Mouse (Mus musculus) urinary bladder, postnatal 14 days (tissue): ENCODE measurements around the gene Pole4.
"Not testable (repeated sequence)": the region's sequence is repeated elsewhere in the genome, so short reads cannot be mapped to it uniquely, and the experiment has no call there.

Source experiments
- DNase-seq: peaks from one replicate; pipeline ENCODE4 v3.0.0; 2021; ENCODE audit warnings: low spot score

The Pole4 gene

DNA sequence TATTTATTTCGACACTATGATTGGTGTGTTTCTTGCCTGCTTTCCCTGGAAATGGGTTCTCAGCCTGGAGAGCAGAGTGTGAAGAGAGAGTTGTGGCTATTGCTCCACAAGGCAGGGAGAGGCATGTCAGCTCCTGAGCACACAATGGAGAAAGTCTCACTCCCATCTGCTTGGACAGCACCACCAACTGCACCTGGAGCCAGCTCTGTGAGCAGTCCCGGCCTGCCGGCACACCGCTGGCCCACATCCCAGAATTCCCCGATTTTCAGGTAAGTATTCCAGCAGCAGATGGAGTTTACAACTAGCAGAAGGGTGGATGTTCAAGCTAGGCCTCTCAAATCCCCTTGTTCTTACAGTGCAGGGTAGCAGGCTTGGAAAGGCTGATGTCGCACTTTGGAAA, 10.1 kb upstream of the Pole4 start:
- DNase-seq: no peak

DNA sequence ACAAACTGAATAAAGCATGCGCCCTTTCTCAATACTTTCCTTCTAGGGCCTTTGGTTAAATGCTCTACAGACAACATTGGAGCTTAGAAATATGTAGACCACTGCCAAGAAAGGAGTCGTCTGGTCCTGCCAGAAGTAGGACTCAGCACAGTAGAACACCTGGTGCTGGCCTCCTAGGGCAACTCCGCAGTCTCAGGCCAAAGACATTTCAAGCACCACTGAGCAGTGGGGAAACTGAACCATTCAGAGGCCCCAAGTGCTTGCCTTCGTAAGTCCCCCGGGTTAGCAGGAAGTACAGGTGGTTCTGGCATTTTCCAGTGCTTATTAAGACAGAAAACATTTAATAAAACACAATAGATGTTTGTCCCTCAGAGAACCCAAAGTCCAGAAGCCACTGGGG, 9.7 kb upstream of the Pole4 start:
- no peak for DNase-seq

DNA sequence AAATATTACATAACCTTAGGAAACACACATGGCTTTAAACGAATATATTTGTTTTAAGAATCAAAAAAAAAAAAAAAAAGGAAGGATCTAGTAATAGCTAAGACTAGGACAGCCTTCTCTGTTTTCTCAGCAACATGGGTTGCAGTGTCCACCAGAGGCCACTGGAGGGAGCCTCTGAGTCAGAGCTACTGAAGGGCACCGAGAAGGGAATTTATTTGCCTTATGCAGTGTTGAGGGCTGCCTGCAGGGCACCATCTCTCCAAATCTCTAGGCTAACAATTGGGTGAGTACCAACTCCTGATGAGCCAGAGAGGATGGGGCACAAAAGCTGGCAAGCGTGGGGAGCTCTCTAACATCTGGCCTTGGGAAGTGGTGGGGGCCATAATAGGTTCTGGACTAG, 9.1 kb upstream of the Pole4 start:
- peak; percentile 79 for DNase-seq

DNA sequence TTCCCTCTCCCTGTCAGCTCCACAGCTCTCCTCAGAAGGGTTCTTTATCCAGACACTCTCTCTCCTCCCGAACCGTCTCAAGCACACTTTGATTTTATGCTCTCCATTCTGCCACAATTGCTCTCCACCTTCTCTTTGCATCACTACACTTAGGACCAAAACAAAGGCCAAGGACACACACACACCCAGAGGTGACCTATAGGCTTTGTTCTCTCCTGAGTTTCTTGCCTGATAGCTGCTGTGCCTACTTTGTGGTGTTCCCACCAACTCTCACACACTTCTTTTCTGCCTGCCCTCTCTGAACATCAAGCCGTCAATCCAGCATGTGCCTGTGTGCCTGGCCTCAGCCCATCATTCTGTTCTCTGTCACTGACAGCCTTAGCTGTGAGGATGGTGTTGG, 2.6 kb upstream of the Pole4 start:
- DNase-seq: no peak

- no peak for DNase-seq
These were observed 2.1 kb upstream of the Pole4 start for GRCm38 (mm10) chr6:82707241-82707640.

DNA sequence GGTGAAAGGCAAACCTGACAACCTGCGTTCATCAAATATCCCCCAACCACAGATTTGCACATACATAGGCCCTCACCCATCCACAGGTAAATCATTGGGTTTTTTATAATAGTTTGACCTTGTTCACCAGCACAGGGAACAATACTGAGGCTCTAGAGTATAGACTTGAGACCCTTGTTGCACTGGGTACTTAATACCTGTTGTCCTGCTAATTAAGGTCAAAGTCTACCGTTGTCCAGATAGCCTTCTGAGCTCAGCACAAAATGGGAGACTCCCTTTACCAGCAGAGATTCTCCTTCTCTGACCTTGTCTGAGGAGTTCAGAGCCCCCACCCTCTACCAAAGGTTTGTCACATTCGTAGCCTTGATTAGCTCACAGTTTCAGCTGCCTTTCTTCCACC, 1.5 kb downstream of the Pole4 start:
- no peak for DNase-seq

- DNase-seq: peak; percentile 91
These were observed 2.6 kb downstream of the Pole4 start for GRCm38 (mm10) chr6:82702593-82703017.

DNA sequence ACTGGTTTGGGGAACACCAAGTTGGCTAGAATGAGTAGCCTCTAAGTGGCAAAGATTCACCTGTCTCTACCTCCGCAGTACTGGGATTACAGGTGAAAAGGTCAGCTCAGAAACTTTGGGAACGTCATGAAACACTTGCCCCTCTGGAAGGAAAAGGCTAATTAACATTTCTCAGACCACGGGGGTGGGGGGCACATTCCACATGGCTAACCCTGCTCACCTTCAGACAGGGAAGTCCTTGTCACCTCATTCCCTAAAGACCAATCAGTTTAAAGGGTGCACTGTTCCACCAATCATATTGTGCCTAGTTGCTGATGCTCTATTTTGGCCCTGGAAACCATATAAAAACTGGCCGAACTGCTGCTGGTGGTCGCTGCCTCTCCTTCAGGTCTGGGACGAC, 3.9 kb downstream of the Pole4 start:
- no peak for DNase-seq

DNA sequence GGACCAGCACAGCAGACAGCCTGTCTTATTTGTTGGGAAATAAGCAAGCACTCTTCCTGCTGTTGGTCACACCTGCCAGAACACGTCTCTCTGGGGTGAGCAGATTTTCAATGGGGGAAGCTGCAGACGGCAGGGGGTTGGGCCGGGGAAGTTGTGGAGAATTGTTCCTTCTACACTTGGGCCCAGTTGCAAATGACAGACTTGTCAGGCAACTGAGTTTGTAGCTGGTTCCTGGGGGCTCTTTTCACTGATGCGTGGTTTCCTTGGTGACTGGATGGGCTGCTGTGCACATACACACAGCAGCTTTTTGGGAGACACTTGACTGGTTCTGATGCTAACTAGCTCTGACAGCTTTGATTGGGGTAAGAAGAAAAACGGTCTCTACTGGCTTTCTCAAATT, 5.3 kb downstream of the Pole4 start:
- DNase-seq: no peak

DNA sequence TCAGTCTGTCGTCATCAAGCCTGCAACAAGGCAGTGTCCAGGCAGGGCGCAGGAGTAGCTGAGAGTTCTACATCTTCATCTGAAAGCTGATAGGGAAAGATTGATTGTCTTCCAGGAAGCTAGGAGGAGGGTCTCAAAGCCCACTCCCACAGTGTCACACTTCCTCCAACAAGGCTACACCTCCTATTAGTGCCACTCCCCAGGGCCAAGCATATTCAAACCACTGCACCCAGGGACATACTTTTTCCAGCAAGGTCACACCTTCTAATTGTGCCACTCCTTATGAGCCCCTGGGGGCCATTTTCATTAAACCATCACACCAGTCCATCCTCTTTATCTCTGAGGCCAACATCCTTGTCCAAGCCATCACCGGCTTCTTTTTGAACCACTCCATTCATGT, 8.4 kb downstream of the Pole4 start:
- DNase-seq: no peak

DNA sequence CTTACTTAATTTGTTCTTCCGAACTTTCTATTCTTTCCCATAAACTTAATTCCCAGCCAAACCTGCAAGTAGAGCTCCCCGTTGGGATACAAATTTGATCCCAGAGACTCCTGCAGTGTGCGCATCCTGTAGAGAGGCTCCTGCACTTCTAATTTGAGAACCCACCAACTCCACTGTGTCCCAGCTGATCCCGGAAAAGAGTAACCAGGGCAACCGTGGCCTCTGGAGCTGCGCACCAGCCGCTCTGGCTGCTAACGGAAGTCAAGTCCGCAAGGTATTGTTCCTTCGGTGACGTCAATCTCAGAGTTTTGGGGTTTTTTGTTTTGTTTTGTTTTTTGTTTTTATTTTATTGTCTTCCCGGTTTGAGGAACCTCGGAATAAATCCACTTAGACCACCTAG, 10.5 kb downstream of the Pole4 start:
- DNase-seq: no peak

DNA sequence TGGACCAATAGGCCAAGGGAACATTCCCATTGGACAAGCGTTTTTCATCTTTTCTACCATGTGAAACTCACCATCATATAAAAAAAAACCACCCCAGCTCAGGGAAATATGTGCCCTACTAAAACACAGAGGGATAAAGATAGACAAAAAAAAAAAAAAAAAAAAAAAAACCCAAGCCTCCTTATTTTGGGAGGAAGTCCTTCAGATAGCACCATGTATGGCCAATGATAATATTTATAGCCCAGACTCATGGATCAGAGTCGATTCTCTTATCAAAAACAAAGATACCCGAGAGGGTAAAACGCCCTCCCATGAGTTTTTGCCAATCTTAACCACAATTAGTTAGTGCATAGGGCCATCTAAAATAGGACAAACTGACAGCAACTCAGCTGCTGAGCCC, 15.7 kb downstream of the Pole4 start:
- DNase-seq: no peak

DNA sequence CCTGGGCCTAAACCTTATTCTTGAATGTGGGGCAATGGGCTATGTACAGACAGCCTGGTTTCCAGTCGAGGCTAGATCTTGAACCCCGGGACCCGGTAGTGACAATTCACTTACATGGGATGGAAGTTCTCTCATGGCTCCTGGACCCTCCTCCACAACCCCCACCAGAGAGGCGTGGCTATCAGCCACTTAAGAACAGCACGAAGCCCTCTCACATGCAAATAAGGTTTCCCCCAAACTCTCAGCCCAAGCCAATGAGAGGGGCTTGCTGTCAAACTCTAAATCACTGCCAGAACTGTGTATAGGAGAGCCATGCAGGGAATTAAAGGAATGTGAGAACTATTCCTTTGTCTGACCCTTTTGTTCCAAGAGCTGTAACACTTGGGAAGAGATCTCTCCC, 16.6 kb downstream of the Pole4 start:
- DNase-seq: not testable (repeated sequence)

GRCm38 (mm10) chr6:82684136-82684535, 21.0 kb downstream of the Pole4 start:
- no peak for DNase-seq

GRCm38 (mm10) chr6:82679286-82679685, 25.9 kb downstream of the Pole4 start:
- not testable (repeated sequence) for DNase-seq

GRCm38 (mm10) chr6:82677629-82678028, 27.5 kb downstream of the Pole4 start:
- DNase-seq: not testable (repeated sequence)

- DNase-seq: no peak
These were observed 38.7 kb downstream of the Pole4 start for GRCm38 (mm10) chr6:82666480-82666879.

DNA sequence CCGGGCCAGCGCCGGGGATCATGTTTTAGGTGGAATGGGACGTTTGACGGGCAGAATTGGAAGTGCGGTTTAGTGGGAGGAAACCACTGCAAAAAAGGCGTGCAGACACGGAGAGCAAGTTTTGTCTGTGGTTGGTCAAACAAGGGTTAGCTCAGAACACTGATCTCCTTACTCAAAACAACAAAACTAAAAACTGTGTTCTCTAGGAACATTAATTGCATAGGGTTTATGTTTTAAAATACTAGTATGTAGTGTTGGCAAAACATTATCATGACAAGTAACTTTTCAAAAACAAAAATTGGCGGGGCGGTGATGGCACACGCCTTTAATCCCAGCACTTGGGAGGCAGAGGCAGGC, 52.0 kb downstream of the Pole4 start:
- DNase-seq: no peak

DNA sequence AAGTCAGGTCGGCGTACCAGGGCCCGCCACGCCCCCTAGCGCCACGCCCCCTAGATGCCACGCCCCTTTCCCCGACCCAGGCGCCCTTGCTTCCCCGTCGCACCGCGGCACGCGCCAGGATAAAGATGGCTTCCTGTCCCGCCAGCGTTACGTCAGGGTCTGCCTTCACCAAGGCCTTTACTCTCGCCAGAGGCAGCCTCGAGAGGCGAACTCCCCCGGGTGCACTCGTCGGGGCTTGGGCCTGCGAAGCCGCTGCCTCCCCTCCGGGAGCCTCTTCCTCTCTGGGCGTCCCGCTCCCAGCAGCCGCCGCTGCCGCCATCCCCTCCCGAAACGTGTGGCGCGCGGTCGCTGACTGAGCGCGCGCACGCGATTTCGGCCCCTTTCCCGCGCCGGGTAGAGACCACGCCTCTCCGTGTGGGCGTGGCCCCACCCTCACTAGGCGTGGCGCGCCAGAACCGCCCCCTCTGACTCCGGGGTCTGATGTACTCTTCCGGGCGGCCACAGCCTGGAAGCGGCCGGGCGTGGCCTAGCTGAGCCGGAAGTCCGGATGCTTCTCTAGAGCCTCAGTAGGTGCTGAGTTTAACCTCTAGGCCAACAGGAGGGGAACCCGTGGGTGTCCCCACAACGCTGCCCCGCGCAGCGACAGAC, 52.5 kb downstream of the Pole4 start:
- DNase-seq: peak; percentile 97

DNA sequence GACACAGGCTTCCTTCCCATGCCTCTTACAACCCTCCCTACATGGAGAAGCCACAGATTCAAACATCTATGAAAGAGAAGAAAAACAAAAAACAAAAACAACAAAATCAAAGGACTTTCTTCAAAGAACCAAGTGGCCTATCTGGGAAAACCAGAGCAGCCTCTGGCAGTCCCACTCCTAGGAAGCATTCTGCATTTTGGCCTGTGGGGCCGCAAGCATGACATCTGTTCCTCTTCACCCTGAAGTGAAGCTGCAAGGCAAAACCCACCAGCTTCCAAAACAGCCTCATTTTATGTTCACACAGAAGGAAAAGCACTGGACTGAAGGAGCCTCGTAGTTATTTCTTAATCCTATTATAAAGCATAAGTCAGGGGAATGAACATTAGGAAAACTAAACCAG, 56.1 kb downstream of the Pole4 start:
- peak; percentile 8 for DNase-seq

GRCm38 (mm10) chr6:82647940-82648655, 57.1 kb downstream of the Pole4 start:
- DNase-seq: no peak

DNA sequence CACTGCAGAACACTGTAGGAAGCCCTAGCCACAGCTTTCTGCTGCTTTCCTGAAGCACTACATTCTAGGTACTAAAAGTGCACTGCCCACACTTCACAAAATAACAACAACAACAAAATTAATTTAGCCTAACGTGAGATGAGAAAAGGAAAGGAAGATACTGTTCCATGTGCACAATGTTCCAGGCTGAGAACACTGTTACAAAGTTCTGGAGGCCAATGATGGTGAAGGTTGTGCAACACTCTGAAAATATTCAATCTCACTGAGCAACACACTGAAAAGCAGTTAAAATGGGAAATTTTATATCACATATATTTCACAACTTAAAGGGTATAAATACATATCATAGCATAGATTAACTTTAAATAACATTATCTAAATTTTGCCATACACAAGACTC, 58.2 kb downstream of the Pole4 start:
- no peak for DNase-seq

- DNase-seq: no peak
These were observed 65.1 kb downstream of the Pole4 start for GRCm38 (mm10) chr6:82640046-82640445.

GRCm38 (mm10) chr6:82625331-82625730, 79.8 kb downstream of the Pole4 start:
- not testable (repeated sequence) for DNase-seq
